Mouse (Mus musculus) effector memory CD4-positive, alpha-beta T cell, adult 5 months (primary cell): ENCODE data around the gene Tas2r116. TPM values are rescaled to one million over a fixed set of nuclear protein-coding genes. Genes with fewer than 3 reads are reported as not detected.

Experiments
- polyA plus RNA-seq: library from polyadenylated mRNA; unstranded; fragments of 100-300 nt; shearing (Covaris generic); gene quantifications from one replicate; pipeline ENCODE4 v1.2.1, GENCODE M21; 2017

Tas2r116 gene
- polyA plus RNA-seq: not detected

GRCm38 (mm10) chr6:132855138-132855537 is at the start of gene Tas2r116:
Gene Tas2r116 (plus strand): TSS chr6:132855438.

GRCm38 (mm10) chr6:132846842-132847241 is 8.4 kb upstream of the Tas2r116 start, which contains the start of gene Tas2r123:
Gene Tas2r123 (plus strand): TSS chr6:132847142.

GRCm38 (mm10) chr6:132867708-132868107 is 12.5 kb downstream of the Tas2r116 start, which contains the start of gene Tas2r110:
Gene Tas2r110 (plus strand): TSS chr6:132868008.

GRCm38 (mm10) chr6:132892711-132893110 is 37.5 kb downstream of the Tas2r116 start, which contains the start of gene Tas2r113:
Gene Tas2r113 (plus strand): TSS chr6:132893011.

Other genes starting within 250 kb of the Tas2r116 start
- gene A630073D07Rik, start 203.9 kb upstream of the Tas2r116 start, polyA plus RNA-seq: not detected
- gene Tas2r120, start 198.5 kb upstream of the Tas2r116 start, polyA plus RNA-seq: not detected
- not detected for gene Tas2r121, start 154.4 kb upstream of the Tas2r116 start, polyA plus RNA-seq
- not detected for gene Tas2r122, start 143.5 kb upstream of the Tas2r116 start, polyA plus RNA-seq
- gene Tas2r115, start 117.4 kb upstream of the Tas2r116 start, polyA plus RNA-seq: not detected
- gene Tas2r124, start 100.7 kb upstream of the Tas2r116 start, polyA plus RNA-seq: not detected
- gene Tas2r102, start 93.3 kb upstream of the Tas2r116 start, polyA plus RNA-seq: not detected
- gene Tas2r136, start 77.3 kb upstream of the Tas2r116 start, polyA plus RNA-seq: not detected
- gene Tas2r117, start 52.6 kb upstream of the Tas2r116 start, polyA plus RNA-seq: not detected
- not detected for gene Tas2r123, start 8.3 kb upstream of the Tas2r116 start, polyA plus RNA-seq
- gene Tas2r110, start 12.6 kb downstream of the Tas2r116 start, polyA plus RNA-seq: not detected
- not detected for gene Tas2r113, start 37.6 kb downstream of the Tas2r116 start, polyA plus RNA-seq
- gene Tas2r125, start 54.2 kb downstream of the Tas2r116 start, polyA plus RNA-seq: not detected
- gene Tas2r129, start 95.7 kb downstream of the Tas2r116 start, polyA plus RNA-seq: not detected
- not detected for gene Tas2r131, start 102.5 kb downstream of the Tas2r116 start, polyA plus RNA-seq
- not detected for gene Tas2r109, start 125.5 kb downstream of the Tas2r116 start, polyA plus RNA-seq
- gene Tas2r103, start 181.7 kb downstream of the Tas2r116 start, polyA plus RNA-seq: not detected
- gene Tas2r140, start 200.4 kb downstream of the Tas2r116 start, polyA plus RNA-seq: not detected
- 25.1 TPM for gene Smim10l1, start 249.5 kb downstream of the Tas2r116 start, polyA plus RNA-seq